Mouse (Mus musculus): ENCODE measurements around the gene Kiss1r.
"Not testable (repeated sequence)": the region's sequence is repeated elsewhere in the genome, so short reads cannot be mapped to it uniquely, and the experiment has no call there.

DNA sequence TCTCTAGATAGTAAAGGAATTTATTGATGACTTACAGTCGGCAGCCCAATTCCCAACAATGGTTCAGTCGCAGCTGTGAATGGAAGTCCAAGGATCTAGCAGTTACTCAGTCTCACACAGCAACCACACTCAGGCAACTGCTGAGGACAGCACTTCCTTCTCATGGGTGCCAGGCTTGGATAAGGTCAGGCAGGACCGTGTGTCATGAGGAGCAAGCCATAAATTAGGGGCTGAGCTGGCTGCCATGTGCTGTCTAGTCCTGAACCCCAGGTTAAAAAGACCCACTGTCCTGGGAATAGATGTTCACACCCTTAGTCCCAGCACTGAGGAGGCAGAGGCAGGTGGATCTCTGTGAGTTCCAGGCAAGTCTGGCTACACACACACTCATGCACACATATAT, 31.8 kb upstream of the Kiss1r start:
- TF ChIP-seq EP300, CTCF (IDR thresholded peaks at IDR 0.05): not testable (repeated sequence)
